Mouse (Mus musculus): ENCODE results near the gene Pip5k1c.

GRCm38 (mm10) chr10:81259225-81259884, 33.4 kb upstream of the Pip5k1c start:
- no peak for TF ChIP-seq CTCF (IDR thresholded peaks at IDR 0.05; ENCODE audit: borderline replicate concordance, insufficient read depth, low read depth, low read length)
- TF ChIP-seq POLR2A (IDR thresholded peaks at IDR 0.05; ENCODE audit: borderline replicate concordance, insufficient read depth, low read length) = no peak

Data from cerebellum, adult 2 months (tissue).